Mouse (Mus musculus) limb, embryonic 13.5 days (tissue): ENCODE results near the gene Gm29094. TPM values are rescaled to one million over a fixed set of nuclear protein-coding genes. Genes with fewer than 3 reads are reported as not detected.
"Not testable (repeated sequence)": the region's sequence is repeated elsewhere in the genome, so short reads cannot be mapped to it uniquely, and the experiment has no call there.

ENCODE experiments used
- ATAC-seq: fragments of 200-750 bp; cut with Nextera tagmentation; 2 replicates; pipeline ENCODE4 v1.8.0; 2017; ENCODE audit warnings: low read depth, moderate number of reproducible peaks, moderate TSS enrichment; ENCODE audit not compliant: low FRiP score
- H3K27ac ChIP-seq: fragments of 300-500 bp; sonication (generic); 2 replicates; pipeline ENCODE4 v1.5.1; 2015; ENCODE audit warnings: inconsistent platforms, mild to moderate bottlenecking, moderate library complexity
- H3K27me3 ChIP-seq: fragments of 300-500 bp; sonication (generic); 2 replicates; pipeline ENCODE4 v1.6.1; 2015; ENCODE audit warnings: mild to moderate bottlenecking, inconsistent platforms
- H3K36me3 ChIP-seq: fragments of 300-500 bp; sonication (generic); 2 replicates; pipeline ENCODE4 v1.6.1; 2015; ENCODE audit warnings: inconsistent platforms, mild to moderate bottlenecking, moderate library complexity
- H3K4me1 ChIP-seq: fragments of 300-500 bp; sonication (generic); 2 replicates; pipeline ENCODE4 v1.6.1; 2015; ENCODE audit warnings: inconsistent platforms
- H3K4me2 ChIP-seq: fragments of 300-500 bp; sonication (generic); replicated peaks from 2 replicates; pipeline ENCODE4 v1.6.1; 2015; ENCODE audit warnings: inconsistent platforms, mild to moderate bottlenecking, moderate library complexity
- H3K4me3 ChIP-seq: fragments of 300-500 bp; sonication (generic); 2 replicates; pipeline ENCODE4 v1.5.1; 2015; ENCODE audit warnings: moderate library complexity, mild to moderate bottlenecking, inconsistent platforms
- H3K9ac ChIP-seq: fragments of 300-500 bp; sonication (generic); 2 replicates; pipeline ENCODE4 v1.6.1; 2015; ENCODE audit warnings: mild to moderate bottlenecking, inconsistent platforms
- H3K9me3 ChIP-seq: fragments of 300-500 bp; sonication (generic); 2 replicates; pipeline ENCODE4 v1.6.1; 2016; ENCODE audit warnings: inconsistent platforms
- WGBS: fragments of 180-500 bp; shearing (Covaris S2); methylation state at CpG from one replicate; pipeline ENCODE4 v1.1.7; 2015; 5-methylcytosine and 5-hydroxymethylcytosine counted together
- polyA plus RNA-seq: library from polyadenylated mRNA; unstranded; fragments of >200 nt; fragmentation: Nextera tagmentation; extraction: Ambion mirVana; gene quantifications from 2 replicates; pipeline ENCODE4 v1.2.1, GENCODE M21; 2015

The Gm29094 gene
- 0.46 TPM in 1 of 2 replicates, not detected in the other for polyA plus RNA-seq

GRCm38 (mm10) chr9:89198969-89199416, at the start of gene Gm29094, which contains the start of gene Bcl2a1b:
Gene Gm29094, plus strand, starts transcription at chr9:89199379.
Gene Bcl2a1b, plus strand, starts transcription at chr9:89199209.
- H3K36me3 ChIP-seq, H3K4me2 ChIP-seq: not testable (repeated sequence)
- 83% methylated on average over 5 of the region's 5 CpGs for WGBS

GRCm38 (mm10) chr9:89172539-89172938, 26.6 kb upstream of the Gm29094 start:
- not testable (repeated sequence) for H3K27me3 ChIP-seq, H3K4me2 ChIP-seq, H3K4me1 ChIP-seq, H3K9me3 ChIP-seq, H3K9ac ChIP-seq, H3K4me3 ChIP-seq, ATAC-seq, H3K36me3 ChIP-seq, H3K27ac ChIP-seq

More at GRCm38 (mm10) chr9:89198969-89199416, at the start of gene Gm29094, which contains the start of gene Bcl2a1b:
- H3K4me1 ChIP-seq, ATAC-seq, H3K9me3 ChIP-seq, H3K27me3 ChIP-seq, H3K27ac ChIP-seq, H3K9ac ChIP-seq, H3K4me3 ChIP-seq: not testable (repeated sequence)

- not testable (repeated sequence) for H3K4me3 ChIP-seq, H3K9ac ChIP-seq, H3K27me3 ChIP-seq, ATAC-seq, H3K36me3 ChIP-seq, H3K4me1 ChIP-seq, H3K27ac ChIP-seq, H3K9me3 ChIP-seq, H3K4me2 ChIP-seq
- 28% methylated on average over 2 of the region's 3 CpGs for WGBS
Measured at GRCm38 (mm10) chr9:89178833-89179232, 20.3 kb upstream of the Gm29094 start.

- H3K27ac ChIP-seq, ATAC-seq, H3K9ac ChIP-seq, H3K9me3 ChIP-seq, H3K4me3 ChIP-seq, H3K4me2 ChIP-seq, H3K27me3 ChIP-seq, H3K4me1 ChIP-seq, H3K36me3 ChIP-seq: not testable (repeated sequence)
- 71% methylated on average over 4 of the region's 4 CpGs for WGBS
Measured at GRCm38 (mm10) chr9:89179469-89179868, 19.7 kb upstream of the Gm29094 start.

- not testable (repeated sequence) for H3K4me3 ChIP-seq, H3K4me1 ChIP-seq, H3K9ac ChIP-seq, H3K36me3 ChIP-seq, H3K9me3 ChIP-seq, H3K4me2 ChIP-seq, H3K27me3 ChIP-seq, ATAC-seq, H3K27ac ChIP-seq
- 80% methylated on average over 15 of the region's 15 CpGs for WGBS
Measured at GRCm38 (mm10) chr9:89187006-89187405, 12.2 kb upstream of the Gm29094 start.

GRCm38 (mm10) chr9:89195483-89195882, 3.7 kb upstream of the Gm29094 start:
- H3K4me1 ChIP-seq, H3K9ac ChIP-seq, H3K4me2 ChIP-seq, ATAC-seq, H3K4me3 ChIP-seq, H3K27me3 ChIP-seq, H3K36me3 ChIP-seq, H3K27ac ChIP-seq, H3K9me3 ChIP-seq: not testable (repeated sequence)

- H3K27ac ChIP-seq, H3K4me2 ChIP-seq, H3K27me3 ChIP-seq, ATAC-seq, H3K4me1 ChIP-seq, H3K36me3 ChIP-seq, H3K9me3 ChIP-seq, H3K9ac ChIP-seq, H3K4me3 ChIP-seq: not testable (repeated sequence)
- 58% methylated on average over 1 of the region's 1 CpGs for WGBS
Measured at GRCm38 (mm10) chr9:89197509-89197908, 1.7 kb upstream of the Gm29094 start.

- H3K27me3 ChIP-seq, H3K4me1 ChIP-seq, H3K4me3 ChIP-seq, H3K27ac ChIP-seq, ATAC-seq, H3K9me3 ChIP-seq, H3K4me2 ChIP-seq, H3K36me3 ChIP-seq, H3K9ac ChIP-seq: not testable (repeated sequence)
- WGBS: 87% methylated on average over 3 of the region's 3 CpGs
Measured at GRCm38 (mm10) chr9:89198349-89198748, 830 bp upstream of the Gm29094 start.

GRCm38 (mm10) chr9:89202256-89202655, 3.1 kb downstream of the Gm29094 start:
- H3K9me3 ChIP-seq: not testable (repeated sequence)

GRCm38 (mm10) chr9:89208939-89209338, 9.8 kb downstream of the Gm29094 start:
- H3K4me1 ChIP-seq, H3K4me2 ChIP-seq, H3K27me3 ChIP-seq, H3K4me3 ChIP-seq, H3K36me3 ChIP-seq, ATAC-seq, H3K9me3 ChIP-seq, H3K27ac ChIP-seq, H3K9ac ChIP-seq: not testable (repeated sequence)
- 75% methylated on average over 1 of the region's 1 CpGs for WGBS

More at GRCm38 (mm10) chr9:89202256-89202655, 3.1 kb downstream of the Gm29094 start:
- not testable (repeated sequence) for H3K4me2 ChIP-seq, H3K27me3 ChIP-seq, H3K4me3 ChIP-seq, H3K4me1 ChIP-seq, H3K9ac ChIP-seq, H3K36me3 ChIP-seq, ATAC-seq, H3K27ac ChIP-seq

- H3K4me3 ChIP-seq: peak within 1 kb of the TSS; percentile 39
- not testable (repeated sequence) for H3K36me3 ChIP-seq, H3K27ac ChIP-seq, H3K9me3 ChIP-seq, H3K27me3 ChIP-seq, H3K4me1 ChIP-seq
- peak within 1 kb of the TSS; percentile 43; the same call in 1 of the 2 replicates for H3K9ac ChIP-seq
- H3K4me2 ChIP-seq: peak within 1 kb of the TSS; percentile 57
- WGBS: 32% methylated on average over 9 of the region's 12 CpGs
- ATAC-seq: peak; percentile 50
Measured at GRCm38 (mm10) chr9:89210353-89211064, 11.3 kb downstream of the Gm29094 start, which contains the start of gene Mthfs. Gene Mthfs, plus strand, starts transcription at chr9:89210676.

- peak; percentile 97 for ATAC-seq
- whole genome bisulfite sequencing: 4% methylated on average over 16 of the region's 44 CpGs
- not testable (repeated sequence) for H3K4me1 ChIP-seq, H3K27me3 ChIP-seq, H3K27ac ChIP-seq, H3K9ac ChIP-seq, H3K36me3 ChIP-seq, H3K9me3 ChIP-seq
- Histone ChIP-seq H3K4me2 (peak overlapping the region; percentile 57), H3K4me3 (peak overlapping the region; percentile 39)
Measured at GRCm38 (mm10) chr9:89211065-89211858, 12.1 kb downstream of the Gm29094 start.
